ENCODE assay signal across 9 mouse cellular contexts in genomic region chr17:23675127-23675526, GRCm38 (mm10). TPM values are rescaled to one million over a fixed set of nuclear protein-coding genes. Genes with fewer than 3 reads are reported as not detected.
DNase-seq lines count a peak whose midpoint lies in the region; ATAC-seq and TF ChIP-seq lines count a peak whose summit lies in the region.
"Had no signal": no experiment of that assay in that cellular context is flagged by ENCODE, and none has a peak within 500 bp of the region (broad histone marks: within the 10 kb centered on the region; RNA-seq: fewer than 3 reads in every experiment).

No protein-coding gene starts in this region.

- H3K9ac ChIP-seq in midbrain, postnatal 0 days (replicated peaks; ENCODE audit: low read length, poor library complexity, severe bottlenecking), result no peak overlapping the region

- DNase-seq in cerebellum, adult 11-12 months, result peak; percentile 76
- DNase-seq in cerebellum, adult 18-20 months, result peak; percentile 67 to 75
- DNase-seq in heart, adult 9 months (ENCODE audit: low spot score in 2 of 2), result peak; percentile 64 to 75
- peak; percentile 66 for DNase-seq in kidney, postnatal 10 days
- DNase-seq in midbrain, postnatal 0 days (ENCODE audit: low spot score), result no peak
- DNase-seq in yolk sac, embryonic 10.5 days (ENCODE audit: low spot score), result no peak

- no peak for ATAC-seq in cerebellum, adult (ENCODE audit: insufficient number of reproducible peaks, low FRiP score, low TSS enrichment)
- ATAC-seq in midbrain, postnatal 0 days (ENCODE audit: low FRiP score), result no peak
- ATAC-seq in megakaryocyte-erythroid progenitor cell, adult 5-6 weeks (replicated peaks; ENCODE audit: low FRiP score, low TSS enrichment, poor library complexity, severe bottlenecking), result no peak

- 55% methylated on average over 5 of the region's 5 CpGs for WGBS in midbrain, postnatal 0 days

- H3K27me3 ChIP-seq in midbrain, postnatal 0 days (ENCODE audit: insufficient read depth, low read length), result peaks cover 14% of the 10 kb centered on the region

- H3K9me3 ChIP-seq in midbrain, postnatal 0 days (ENCODE audit: low read length), result no peaks in the 10 kb centered on the region

- no peak for TF ChIP-seq CTCF in midbrain, postnatal 0 days (IDR thresholded peaks at IDR 0.05)

- H3K4me3 ChIP-seq in midbrain, postnatal 0 days (ENCODE audit: low read depth, low read length), result peak overlapping the region; percentile 59; the same call in 1 of the 2 replicates

- no peak overlapping the region for H3K27ac ChIP-seq in midbrain, postnatal 0 days (ENCODE audit: low read depth, low read length)

- peaks cover 19% of the 10 kb centered on the region for H3K4me1 ChIP-seq in midbrain, postnatal 0 days (ENCODE audit: insufficient read depth, low read length)

- H3K36me3 ChIP-seq in midbrain, postnatal 0 days (ENCODE audit: insufficient read depth, low read length), result no peaks in the 10 kb centered on the region

- H3K4me2 ChIP-seq in midbrain, postnatal 0 days (ENCODE audit: low read depth, low read length, poor library complexity, severe bottlenecking), result peak overlapping the region; percentile 79; the same call in 1 of the 2 replicates

RNA-seq across cellular contexts. Expression of gene Thoc6, which starts 1.4 kb away (rescaled TPM):
- 16.7 and 21.5 TPM in 2 replicates for total RNA-seq in midbrain, postnatal 0 days (2014; rRNA removed)
- 21.1 and 23.2 TPM in 2 replicates for polyA plus RNA-seq in midbrain, postnatal 0 days (2015; fragmentation: Nextera tagmentation; extraction: Ambion mirVana)
- 30.3 and 44.7 TPM in 2 replicates for total RNA-seq in megakaryocyte-erythroid progenitor cell, adult 5-6 weeks (2014; fragmentation: Nextera tagmentation)
- total RNA-seq in megakaryocyte-erythroid progenitor cell, adult 5-6 weeks (2017), result 40.8 and 47.3 TPM in 2 replicates

RNA-seq across cellular contexts. Expression of gene Hcfc1r1, which starts 1.7 kb away (rescaled TPM):
- 87.3 and 194 TPM in 2 replicates for total RNA-seq in midbrain, postnatal 0 days (2014; rRNA removed)
- 210 and 212 TPM in 2 replicates for polyA plus RNA-seq in midbrain, postnatal 0 days (2015; fragmentation: Nextera tagmentation; extraction: Ambion mirVana)
- 44.2 and 56.3 TPM in 2 replicates for total RNA-seq in megakaryocyte-erythroid progenitor cell, adult 5-6 weeks (2014; fragmentation: Nextera tagmentation)
- total RNA-seq in megakaryocyte-erythroid progenitor cell, adult 5-6 weeks (2017), result 22.7 and 30.0 TPM in 2 replicates

RNA-seq across cellular contexts. Expression of gene Tnfrsf12a, which starts 2.1 kb away (rescaled TPM):
- total RNA-seq in midbrain, postnatal 0 days (2014; rRNA removed), result 3.9 and 4.2 TPM in 2 replicates
- 3.3 TPM in 2 replicates for polyA plus RNA-seq in midbrain, postnatal 0 days (2015; fragmentation: Nextera tagmentation; extraction: Ambion mirVana)
- total RNA-seq in megakaryocyte-erythroid progenitor cell, adult 5-6 weeks (2014; fragmentation: Nextera tagmentation), result 0.94 and 4.5 TPM in 2 replicates
- 10.7 and 15.6 TPM in 2 replicates for total RNA-seq in megakaryocyte-erythroid progenitor cell, adult 5-6 weeks (2017)

RNA-seq across cellular contexts. Expression of gene Cldn6, which starts 3.9 kb away (rescaled TPM):
- 0.60 and 0.99 TPM in 2 replicates for total RNA-seq in midbrain, postnatal 0 days (2014; rRNA removed)
- 0.31 and 0.56 TPM in 2 replicates for polyA plus RNA-seq in midbrain, postnatal 0 days (2015; fragmentation: Nextera tagmentation; extraction: Ambion mirVana)
- not detected in 2 replicates for total RNA-seq in megakaryocyte-erythroid progenitor cell, adult 5-6 weeks (2014; fragmentation: Nextera tagmentation)
- total RNA-seq in megakaryocyte-erythroid progenitor cell, adult 5-6 weeks (2017), result not detected in 2 replicates
- total RNA-seq: neutrophil, adult 5-6 weeks had no signal

RNA-seq across cellular contexts. Expression of gene Cldn9, which starts 8.7 kb away (rescaled TPM):
- total RNA-seq in midbrain, postnatal 0 days (2014; rRNA removed), result 0.19 and 0.55 TPM in 2 replicates
- polyA plus RNA-seq in midbrain, postnatal 0 days (2015; fragmentation: Nextera tagmentation; extraction: Ambion mirVana), result 0.25 TPM in 1 of 2 replicates, not detected in the other
- not detected in 2 replicates for total RNA-seq in megakaryocyte-erythroid progenitor cell, adult 5-6 weeks (2014; fragmentation: Nextera tagmentation)
- total RNA-seq in megakaryocyte-erythroid progenitor cell, adult 5-6 weeks (2017), result not detected in 2 replicates
- total RNA-seq: neutrophil, adult 5-6 weeks had no signal

Comparison
In these comparisons a context has a peak if more than half of its experiments do, and no peak if none do; other contexts are left out.
1. DNase-seq: peak in cerebellum, adult 11-12 months (single experiment), cerebellum, adult 18-20 months (2 of 2), heart, adult 9 months (2 of 2) and kidney, postnatal 10 days (single experiment); none in midbrain, postnatal 0 days (single experiment) and yolk sac, embryonic 10.5 days (single experiment).